Mouse (Mus musculus) brain, embryonic 14.5 days (tissue): ENCODE measurements at regions not wholly inside any gene's neighbourhood (a gene's known extent, or its start where the extent isn't known, plus 50 kb on each side); places are given as distances from the start of the nearest gene placed in this dataset.

Experiments used
- DNase-seq: peaks from one replicate; pipeline ENCODE4 v3.0.0-alpha.2; 2011; ENCODE audit warnings: low read depth
- CTCF ChIP-seq: fragments of 200-500 bp; IDR thresholded peaks from 2 replicates; pipeline ENCODE4 v1.5.1; 2012; ENCODE audit warnings: inconsistent platforms, mild to moderate bottlenecking, moderate library complexity, borderline replicate concordance; ENCODE audit not compliant: insufficient read depth, insufficient read length; ENCODE audit errors: extremely low read depth
- POLR2A ChIP-seq: fragments of 200-500 bp; IDR thresholded peaks from 2 replicates; pipeline ENCODE4 v1.6.1; 2012; ENCODE audit warnings: mild to moderate bottlenecking, inconsistent platforms, borderline replicate concordance; ENCODE audit not compliant: poor library complexity, insufficient read depth, insufficient read length, severe bottlenecking; ENCODE audit errors: extremely low read depth

DNA sequence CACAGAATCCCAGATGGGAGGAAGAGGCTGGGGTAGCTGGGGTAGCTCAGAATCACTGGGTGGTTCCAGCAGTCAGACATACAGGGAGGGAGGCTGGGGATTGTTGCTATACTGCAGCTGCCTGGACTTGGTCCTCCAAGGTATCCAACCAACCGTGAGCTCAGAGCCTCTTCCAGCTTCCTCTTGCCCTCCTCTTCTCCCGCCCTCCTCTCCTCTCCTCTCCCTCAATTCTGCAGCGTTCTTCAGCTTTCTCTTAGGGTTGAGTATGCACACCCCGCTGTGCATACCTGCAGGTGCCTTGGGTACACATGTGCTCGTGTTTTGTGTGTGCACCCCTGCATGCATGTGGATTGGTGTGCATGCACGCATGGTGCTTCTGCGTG lies 81.6 kb downstream of the Cstad start:
- TF ChIP-seq POLR2A: no peak
- TF ChIP-seq CTCF: no peak
- no peak for DNase-seq

- TF ChIP-seq CTCF (no peak), POLR2A (no peak)
- no peak for DNase-seq
Measured at GRCm38 (mm10) chr2:30675839-30676238, 81.0 kb downstream of the Cstad start.

DNA sequence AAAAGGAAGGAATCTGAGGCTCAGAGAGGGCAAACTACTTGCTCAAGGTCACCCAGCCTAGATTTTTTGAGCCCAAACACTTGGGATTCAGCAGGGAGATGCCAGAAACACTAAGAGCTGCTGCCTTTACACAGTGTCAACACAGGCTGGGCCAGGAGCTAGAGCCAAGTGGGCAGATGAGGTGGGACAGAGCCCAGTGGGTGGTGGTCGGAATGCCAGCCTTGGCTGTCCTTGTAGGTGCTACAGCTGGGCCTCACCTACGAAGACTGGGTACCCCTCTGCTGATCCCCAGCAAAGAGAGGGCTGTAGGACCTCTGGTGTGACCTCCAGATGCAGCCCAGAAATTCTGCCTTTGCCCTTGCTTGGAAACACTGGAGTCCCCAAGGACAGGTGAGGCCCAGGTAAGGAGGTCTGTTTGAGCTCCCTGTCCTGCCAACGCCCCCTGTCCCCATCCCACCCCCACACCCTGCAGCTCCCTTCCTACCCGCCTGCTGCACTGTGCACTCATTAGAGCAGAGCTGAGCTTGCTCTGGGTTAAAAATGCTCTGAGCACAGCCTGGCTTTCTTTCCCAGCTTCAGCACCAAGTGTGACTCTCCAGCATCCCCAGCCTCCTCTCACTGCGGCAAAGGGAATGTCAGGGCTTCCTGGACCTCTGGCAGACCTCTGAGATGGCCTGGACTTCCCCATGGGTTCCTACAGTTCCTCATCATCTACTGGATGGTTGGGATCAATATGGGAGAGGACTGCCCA lies 76.2 kb downstream of the Cstad start:
- no peak for DNase-seq
- no peak for TF ChIP-seq CTCF
- no peak for TF ChIP-seq POLR2A

DNA sequence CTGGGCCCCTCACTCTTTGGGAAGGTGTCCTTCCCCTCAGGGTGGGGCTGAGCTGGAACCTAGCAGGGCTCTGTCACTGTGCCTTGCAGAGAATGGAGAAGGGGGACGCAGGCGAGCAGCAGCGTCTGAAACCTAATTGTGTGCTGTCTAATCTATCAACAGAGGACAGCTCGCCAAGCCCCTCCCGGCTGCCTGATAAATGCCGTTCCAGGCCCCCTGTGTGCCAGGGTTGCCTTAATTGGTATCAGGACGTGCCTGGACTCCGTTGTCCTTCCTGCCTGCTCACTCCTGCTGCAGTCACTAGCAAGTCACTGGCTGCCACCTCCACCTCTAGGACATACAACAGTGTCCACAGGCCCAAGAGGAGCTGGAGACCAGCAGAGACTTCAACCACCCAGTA lies 72.6 kb downstream of the Cstad start:
- TF ChIP-seq POLR2A: no peak
- TF ChIP-seq CTCF: no peak
- peak; percentile 89 for DNase-seq

DNA sequence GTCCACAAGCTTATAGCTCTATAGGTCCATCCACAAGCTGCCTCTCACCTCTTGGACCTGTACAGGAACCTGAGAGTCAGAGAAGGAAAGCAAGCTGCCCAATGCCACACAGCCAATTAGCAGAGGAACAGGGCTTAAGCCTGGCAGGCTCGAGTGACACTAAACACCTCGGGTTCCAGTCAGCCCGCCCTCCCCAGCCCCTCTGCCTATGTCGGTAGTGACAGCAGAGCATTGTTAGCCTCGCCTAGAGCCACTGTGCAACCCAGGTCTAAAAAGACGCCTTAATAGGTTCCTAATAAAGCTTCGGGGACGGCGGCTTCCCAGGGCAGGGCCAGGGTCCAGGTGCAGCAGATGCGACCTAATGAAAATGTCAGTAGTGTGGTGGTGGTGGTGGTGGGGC lies 66.3 kb downstream of the Cstad start:
- DNase-seq: peak; percentile 74
- no peak for TF ChIP-seq CTCF
- TF ChIP-seq POLR2A: no peak

- TF ChIP-seq CTCF: no peak
- TF ChIP-seq POLR2A: no peak
- DNase-seq: peak; percentile 94
Measured at GRCm38 (mm10) chr2:30660613-30660991, 65.8 kb downstream of the Cstad start.

DNA sequence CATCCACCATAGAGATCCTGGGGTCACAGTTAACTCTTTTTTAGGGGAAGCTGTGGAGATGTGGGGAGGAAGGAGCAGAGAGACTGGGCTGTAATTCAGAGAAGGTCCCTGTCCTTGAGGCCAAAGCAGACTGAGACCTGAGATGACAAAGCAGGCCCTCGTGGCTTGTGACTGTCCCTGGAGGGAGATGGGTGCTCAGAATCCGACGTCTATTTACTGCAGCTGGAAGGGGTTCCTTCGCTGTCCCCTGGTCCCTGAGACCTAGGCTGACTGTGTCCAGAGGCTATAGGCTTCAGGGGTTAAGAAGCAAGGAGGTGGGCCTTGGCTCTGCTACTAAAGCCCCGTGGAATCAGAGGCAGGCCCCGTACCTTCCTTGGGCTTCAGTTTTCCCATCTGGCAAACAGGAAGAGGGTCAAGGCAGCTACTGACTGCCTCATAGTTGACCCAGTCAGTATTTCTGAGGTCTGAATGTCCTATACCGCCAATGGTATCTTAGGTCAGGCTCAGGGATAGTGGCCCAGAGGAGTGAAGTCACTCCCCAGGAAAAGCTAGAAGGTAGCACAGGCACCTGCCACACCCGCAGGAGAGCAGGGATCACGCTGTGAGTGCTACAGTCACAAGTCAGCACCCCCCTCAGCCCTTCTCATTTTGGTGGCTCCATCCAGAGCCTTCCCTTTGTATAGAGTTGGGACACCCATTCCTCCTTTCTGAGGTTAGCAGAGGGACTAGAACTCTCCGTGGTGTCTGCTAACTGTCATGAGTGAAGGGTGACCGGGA lies 65.2 kb downstream of the Cstad start:
- TF ChIP-seq CTCF (no peak), POLR2A (no peak)

GRCm38 (mm10) chr2:30658844-30659555 lies 64.2 kb downstream of the Cstad start:
- no peak for TF ChIP-seq POLR2A
- no peak for TF ChIP-seq CTCF
- DNase-seq: peak; percentile 90

More for the DNA sequence above, 65.2 kb downstream of the Cstad start:
- DNase-seq: no peak
